Mouse (Mus musculus) cerebellum, adult 2 months (tissue): ENCODE measurements around the gene Usp48. TPM values are rescaled to one million over a fixed set of nuclear protein-coding genes. Genes with fewer than 3 reads are reported as not detected.

Experiments used
- DNase-seq, 2 experiments: peaks; one replicate each; pipeline ENCODE4 v3.0.0; 2021
- H3K27ac ChIP-seq: fragments of 200-500 bp; 2 replicates; pipeline ENCODE4 v1.5.1; 2012; ENCODE audit warnings: low read length, control low read depth, inconsistent platforms; ENCODE audit not compliant: insufficient read depth
- H3K27me3 ChIP-seq: fragments of 200-500 bp; 2 replicates; pipeline ENCODE4 v1.6.1; 2012; ENCODE audit warnings: inconsistent platforms, mild to moderate bottlenecking, low read length, moderate library complexity; ENCODE audit not compliant: control insufficient read depth, insufficient read depth
- H3K4me1 ChIP-seq: fragments of 200-500 bp; 2 replicates; pipeline ENCODE4 v1.6.1; 2011; ENCODE audit warnings: low read length; ENCODE audit not compliant: control insufficient read depth, insufficient read depth
- H3K4me3 ChIP-seq: fragments of 200-500 bp; replicated peaks from 2 replicates; pipeline ENCODE3; 2011; ENCODE audit warnings: mild to moderate bottlenecking, low read depth, low read length, control low read depth; ENCODE audit not compliant: insufficient read depth
- CTCF ChIP-seq: fragments of 200-500 bp; IDR thresholded peaks from 2 replicates; pipeline ENCODE4 v1.5.1; 2011; ENCODE audit warnings: low read depth, mild to moderate bottlenecking, control low read depth, low read length, moderate library complexity, borderline replicate concordance; ENCODE audit not compliant: insufficient read depth
- POLR2A ChIP-seq: fragments of 200-500 bp; IDR thresholded peaks from 2 replicates; pipeline ENCODE4 v1.6.1; 2011; ENCODE audit warnings: low read length, control low read depth, borderline replicate concordance; ENCODE audit not compliant: insufficient read depth
- WGBS: fragments of 180-500 bp; shearing (Covaris S2); methylation state at CpG from one replicate; pipeline ENCODE4 v1.1.7; 2018; 5-methylcytosine and 5-hydroxymethylcytosine counted together
- polyA plus RNA-seq: library from polyadenylated mRNA; depleted of rRNA; stranded (reverse); fragments of >200 nt; gene quantifications from 2 replicates; pipeline ENCODE4 v1.2.3, GENCODE M21; 2012; rRNA removed

Usp48 gene
- polyA plus RNA-seq, 1 experiment = 169 TPM

- H3K27ac ChIP-seq = peak overlapping the region; percentile 90
- peak in 1 of 2 experiments; percentile 51 for DNase-seq
- H3K4me3 ChIP-seq = no peak overlapping the region
- 39% methylated on average over 21 of the region's 21 CpGs for WGBS
- TF ChIP-seq CTCF (no peak), POLR2A (no peak)
- no peaks in the 10 kb centered on the region for H3K27me3 ChIP-seq
- H3K4me1 ChIP-seq = peaks cover 58% of the 10 kb centered on the region
Measured at GRCm38 (mm10) chr4:137699264-137700211, 106.0 kb downstream of the Usp48 start.

DNA sequence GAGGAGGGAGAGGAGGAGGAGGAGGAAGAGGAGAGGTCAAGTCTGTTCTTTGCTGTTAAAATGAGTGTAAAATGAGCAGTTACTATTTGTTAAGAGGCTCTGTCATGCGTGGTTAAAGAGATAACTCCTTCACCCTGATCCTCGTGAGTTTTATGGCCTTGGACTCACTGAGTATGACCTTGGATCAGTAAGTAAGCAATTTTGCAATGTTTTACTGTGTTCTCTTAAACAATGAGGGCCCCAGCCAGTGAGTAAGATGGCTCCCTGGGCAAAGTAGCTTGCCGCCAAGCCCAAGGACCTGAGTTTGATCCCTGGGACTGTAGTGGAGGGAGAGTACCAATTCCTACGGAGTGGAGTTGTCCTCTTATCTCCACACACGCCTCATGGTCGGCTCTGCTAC, 107.4 kb downstream of the Usp48 start:
- WGBS = 67% methylated on average over 6 of the region's 6 CpGs
- no peak overlapping the region for H3K27ac ChIP-seq
- H3K27me3 ChIP-seq = no peaks in the 10 kb centered on the region
- H3K4me1 ChIP-seq = peaks cover 62% of the 10 kb centered on the region
- no peak overlapping the region for H3K4me3 ChIP-seq
- TF ChIP-seq CTCF (no peak), POLR2A (no peak)
- no peak for DNase-seq

- Histone ChIP-seq H3K27me3 (no peaks in the 10 kb centered on the region), H3K27ac (no peak overlapping the region), H3K4me3 (no peak overlapping the region), H3K4me1 (peaks cover 54% of the 10 kb centered on the region)
- TF ChIP-seq CTCF (no peak), POLR2A (no peak)
- no peak for DNase-seq
- WGBS = 57% methylated on average over 5 of the region's 5 CpGs
Measured at GRCm38 (mm10) chr4:137703077-137703476, 109.5 kb downstream of the Usp48 start.

DNA sequence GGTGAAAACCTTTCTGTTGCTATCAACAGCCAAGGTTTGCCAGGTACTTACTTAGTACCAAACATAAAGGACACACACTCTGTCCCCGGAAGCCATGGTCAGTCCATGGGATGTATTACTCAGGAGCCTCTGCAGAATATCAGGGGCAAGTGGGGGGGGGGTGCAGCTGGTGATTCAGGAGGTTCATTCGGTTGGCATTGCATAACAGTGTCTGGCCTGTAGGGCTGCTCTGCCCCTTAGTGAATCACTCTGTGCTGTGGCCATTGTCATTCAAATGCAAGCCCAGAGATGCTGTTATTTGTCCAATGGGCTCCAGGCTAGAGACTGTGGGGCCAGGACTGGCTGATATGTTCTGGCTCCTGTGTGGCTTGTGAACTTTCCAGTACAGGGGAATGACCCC, 111.0 kb downstream of the Usp48 start:
- Histone ChIP-seq H3K4me3 (no peak overlapping the region), H3K27me3 (no peaks in the 10 kb centered on the region), H3K27ac (no peak overlapping the region), H3K4me1 (peaks cover 55% of the 10 kb centered on the region)
- TF ChIP-seq CTCF (no peak), POLR2A (no peak)
- 32% methylated on average over 2 of the region's 2 CpGs for WGBS
- no peak for DNase-seq

DNA sequence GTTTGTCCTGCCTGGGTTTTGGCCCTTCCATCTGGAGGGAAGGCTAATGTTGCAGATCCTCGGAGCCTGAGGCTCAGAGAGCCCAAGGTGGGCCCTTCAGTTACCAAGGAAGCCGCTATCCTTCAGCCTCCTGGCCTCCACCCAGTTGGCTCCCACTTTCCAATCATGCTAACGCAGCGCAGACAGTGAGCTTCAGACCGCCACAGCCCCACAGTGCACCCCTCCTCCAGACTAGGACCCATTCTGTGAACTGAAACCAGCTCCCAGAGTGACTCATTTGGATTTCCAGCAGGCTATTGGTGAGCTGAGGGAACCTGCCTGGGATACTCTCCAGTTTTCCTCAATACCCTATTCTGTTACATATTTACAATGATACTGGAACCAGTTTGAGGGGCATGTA, 111.8 kb downstream of the Usp48 start:
- Histone ChIP-seq H3K27me3 (no peaks in the 10 kb centered on the region), H3K4me1 (peaks cover 55% of the 10 kb centered on the region), H3K27ac (no peak overlapping the region), H3K4me3 (no peak overlapping the region)
- TF ChIP-seq CTCF = no peak
- no peak for TF ChIP-seq POLR2A
- no peak for DNase-seq
- WGBS = 19% methylated on average over 5 of the region's 5 CpGs

- H3K4me3 ChIP-seq = no peak overlapping the region
- 56% methylated on average over 7 of the region's 7 CpGs for WGBS
- TF ChIP-seq POLR2A = no peak
- TF ChIP-seq CTCF = no peak
- peaks cover 46% of the 10 kb centered on the region for H3K4me1 ChIP-seq
- no peaks in the 10 kb centered on the region for H3K27me3 ChIP-seq
- no peak overlapping the region for H3K27ac ChIP-seq
- DNase-seq = no peak
Measured at GRCm38 (mm10) chr4:137706510-137706909, 113.0 kb downstream of the Usp48 start.

GRCm38 (mm10) chr4:137707216-137707990, 113.8 kb downstream of the Usp48 start:
- peaks cover 46% of the 10 kb centered on the region for H3K4me1 ChIP-seq
- peak; percentile 66 to 67 for DNase-seq
- no peak overlapping the region for H3K4me3 ChIP-seq
- WGBS = 8% methylated on average over 51 of the region's 52 CpGs
- H3K27ac ChIP-seq = no peak overlapping the region
- no peaks in the 10 kb centered on the region for H3K27me3 ChIP-seq
- no peak for TF ChIP-seq CTCF
- no peak for TF ChIP-seq POLR2A

Other genes starting within 250 kb of the Usp48 start
- gene Cdc42, start 236.0 kb upstream of the Usp48 start, polyA plus RNA-seq = 375 and 390 TPM in 2 replicates
- not detected in 2 replicates for gene Cela3a, start 184.0 kb upstream of the Usp48 start, polyA plus RNA-seq
- gene Cela3b, start 163.2 kb upstream of the Usp48 start, polyA plus RNA-seq = not detected in 2 replicates
- not detected in 2 replicates for gene 1700013G24Rik, start 140.5 kb upstream of the Usp48 start, polyA plus RNA-seq
- gene Hspg2, start 125.0 kb upstream of the Usp48 start, polyA plus RNA-seq = 2.8 and 3.1 TPM in 2 replicates
- not detected in 2 replicates for gene Ldlrad2, start 19.2 kb upstream of the Usp48 start, polyA plus RNA-seq
- 396 and 425 TPM in 2 replicates for gene Rap1gap, start 71.0 kb downstream of the Usp48 start, polyA plus RNA-seq
- gene Alpl, start 202.6 kb downstream of the Usp48 start, polyA plus RNA-seq = 9.9 and 10.6 TPM in 2 replicates